Comparison of ENCODE assay signal across 29 mouse cellular contexts in genomic region chr6:83791251-83791890, GRCm38 (mm10). TPM values are rescaled to one million over a fixed set of nuclear protein-coding genes. Genes with fewer than 3 reads are reported as not detected.
DNase-seq lines count a peak whose midpoint lies in the region; ATAC-seq lines count a peak whose summit lies in the region.
"Had no signal": no experiment of that assay in that cellular context is flagged by ENCODE, and none has a peak within 500 bp of the region (broad histone marks: within the 10 kb centered on the region; RNA-seq: fewer than 3 reads in every experiment).

No protein-coding gene starts in this region.

- WGBS in embryonic facial prominence, embryonic 10.5 days: 70% methylated on average over 4 of the region's 4 CpGs

- peak; percentile 34 for DNase-seq in adrenal gland, postnatal 14 days
- DNase-seq in adrenal gland, adult 8-10 months: no peak
- peak; percentile 0 for DNase-seq in right cerebral cortex, postnatal 4 days
- DNase-seq in right cerebral cortex, postnatal 10 days (ENCODE audit: low spot score in 2 of 2): no peak
- DNase-seq in embryonic facial prominence, embryonic 10.5 days (ENCODE audit: low spot score): no peak
- DNase-seq in layer of hippocampus, adult 9-11 months: no peak
- no peak for DNase-seq in cerebellum, postnatal 14 days
- DNase-seq: B cell, adult 2 months; cerebellum, adult 9-10 months; heart, adult 2 months; heart, postnatal 10 days; kidney, adult 2 months; kidney, postnatal 10 days; lung, adult 18-20 months; lung, postnatal 14 days; midbrain, embryonic 14.5 days; thymus, postnatal 25 days had no signal

- peak; percentile 22 for ATAC-seq in granulocyte monocyte progenitor cell, adult 5-6 weeks (replicated peaks; ENCODE audit: poor library complexity, severe bottlenecking)
- ATAC-seq: forebrain, embryonic 14.5 days had no signal

- H3K27me3 ChIP-seq in embryonic facial prominence, embryonic 10.5 days (replicated peaks; ENCODE audit: low read depth, poor library complexity, severe bottlenecking): peaks cover 7% of the 10 kb centered on the region; the same call in 1 of the 2 replicates
- H3K27me3 ChIP-seq: embryonic facial prominence, embryonic 13.5 days; limb, embryonic 15.5 days; neural tube, embryonic 15.5 days had no signal

- peaks cover 20% of the 10 kb centered on the region for H3K4me1 ChIP-seq in embryonic facial prominence, embryonic 10.5 days

- H3K27ac ChIP-seq in embryonic facial prominence, embryonic 10.5 days (replicated peaks): no peak overlapping the region
- H3K27ac ChIP-seq: embryonic facial prominence, embryonic 13.5 days; heart, adult 2 months; layer of hippocampus, adult 2 months; limb, embryonic 15.5 days; neural tube, embryonic 15.5 days had no signal

- H3K36me3 ChIP-seq in embryonic facial prominence, embryonic 10.5 days (replicated peaks): no peaks in the 10 kb centered on the region
- H3K36me3 ChIP-seq: embryonic facial prominence, embryonic 13.5 days; limb, embryonic 15.5 days; neural tube, embryonic 15.5 days had no signal

- no peak overlapping the region for H3K4me3 ChIP-seq in embryonic facial prominence, embryonic 10.5 days
- H3K4me3 ChIP-seq: embryonic facial prominence, embryonic 13.5 days; heart, adult 2 months; layer of hippocampus, adult 2 months; limb, embryonic 15.5 days; megakaryocyte, embryonic 14.5 days; neural tube, embryonic 15.5 days had no signal

- no peaks in the 10 kb centered on the region for H3K9me3 ChIP-seq in embryonic facial prominence, embryonic 10.5 days
- H3K9me3 ChIP-seq: embryonic facial prominence, embryonic 13.5 days; limb, embryonic 15.5 days; neural tube, embryonic 15.5 days had no signal

RNA-seq across cellular contexts. Expression of gene Nagk, which starts 3.4 kb away (rescaled TPM):
- 37.6 and 42.1 TPM in 2 replicates for total RNA-seq in adrenal gland, postnatal 14 days (2021)
- 10 to 100 TPM; 55.2 to 72.7 (median 69.2) TPM for total RNA-seq in adrenal gland, adult 8-10 months (2022)
- total RNA-seq in granulocyte monocyte progenitor cell, adult 5-6 weeks (2014; fragmentation: Nextera tagmentation): 25.7 and 25.9 TPM in 2 replicates
- 23.1 and 23.6 TPM in 2 replicates for total RNA-seq in granulocyte monocyte progenitor cell, adult 5-6 weeks (2017)
- 22.1 and 26.8 TPM in 2 replicates for polyA plus RNA-seq in embryonic facial prominence, embryonic 10.5 days (2016; fragmentation: Nextera tagmentation; extraction: Ambion mirVana)

RNA-seq across cellular contexts. Expression of gene Tex261, which starts 15.8 kb away (rescaled TPM):
- total RNA-seq in adrenal gland, postnatal 14 days (2021): 111 and 143 TPM in 2 replicates
- total RNA-seq in adrenal gland, adult 8-10 months (2022): 100 to 1,000 TPM; 121 to 139 (median 124) TPM
- total RNA-seq in granulocyte monocyte progenitor cell, adult 5-6 weeks (2014; fragmentation: Nextera tagmentation): 60.4 and 82.5 TPM in 2 replicates
- total RNA-seq in granulocyte monocyte progenitor cell, adult 5-6 weeks (2017): 35.2 and 37.3 TPM in 2 replicates
- polyA plus RNA-seq in embryonic facial prominence, embryonic 10.5 days (2016; fragmentation: Nextera tagmentation; extraction: Ambion mirVana): 76.0 and 79.7 TPM in 2 replicates

RNA-seq across cellular contexts. Expression of gene Ankrd53, which starts 28.9 kb away (rescaled TPM):
- total RNA-seq in adrenal gland, postnatal 14 days (2021): 0.23 TPM in 1 of 2 replicates, not detected in the other
- under 1 TPM in 2 of 4 experiments, not detected in 2; 0.37 to 0.38 TPM for total RNA-seq in adrenal gland, adult 8-10 months (2022)
- total RNA-seq in granulocyte monocyte progenitor cell, adult 5-6 weeks (2014; fragmentation: Nextera tagmentation): 0.41 TPM in 1 of 2 replicates, not detected in the other
- not detected in 2 replicates for total RNA-seq in granulocyte monocyte progenitor cell, adult 5-6 weeks (2017)
- 0.11 and 0.15 TPM in 2 replicates for polyA plus RNA-seq in embryonic facial prominence, embryonic 10.5 days (2016; fragmentation: Nextera tagmentation; extraction: Ambion mirVana)
- total RNA-seq: gastrocnemius, adult 18-20 months; heart, adult 2 months; heart, postnatal 10 days; layer of hippocampus, adult 2 months; left cerebral cortex, adult 18-20 months; left cerebral cortex, postnatal 36 days had no signal
- polyA plus RNA-seq: forebrain, embryonic 14.5 days had no signal

RNA-seq across cellular contexts. Expression of gene Paip2b, which starts 40.2 kb away (rescaled TPM):
- 25.2 and 35.1 TPM in 2 replicates for total RNA-seq in adrenal gland, postnatal 14 days (2021)
- total RNA-seq in adrenal gland, adult 8-10 months (2022): 10 to 100 TPM; 35.0 to 47.3 (median 40.5) TPM
- total RNA-seq in granulocyte monocyte progenitor cell, adult 5-6 weeks (2014; fragmentation: Nextera tagmentation): 7.5 and 11.7 TPM in 2 replicates
- total RNA-seq in granulocyte monocyte progenitor cell, adult 5-6 weeks (2017): 11.9 and 17.5 TPM in 2 replicates
- polyA plus RNA-seq in embryonic facial prominence, embryonic 10.5 days (2016; fragmentation: Nextera tagmentation; extraction: Ambion mirVana): 19.3 and 19.4 TPM in 2 replicates

RNA-seq across cellular contexts. Expression of gene Atp6v1b1, which starts 48.6 kb away (rescaled TPM):
- not detected in 2 replicates for total RNA-seq in adrenal gland, postnatal 14 days (2021)
- total RNA-seq in adrenal gland, adult 8-10 months (2022): not detected
- total RNA-seq in granulocyte monocyte progenitor cell, adult 5-6 weeks (2014; fragmentation: Nextera tagmentation): not detected in 2 replicates
- total RNA-seq in granulocyte monocyte progenitor cell, adult 5-6 weeks (2017): not detected in 2 replicates
- polyA plus RNA-seq in embryonic facial prominence, embryonic 10.5 days (2016; fragmentation: Nextera tagmentation; extraction: Ambion mirVana): not detected in 2 replicates
- total RNA-seq: ES-E14; gastrocnemius, adult 18-20 months; heart, adult 2 months; heart, postnatal 10 days; left cerebral cortex, postnatal 36 days had no signal
- polyA plus RNA-seq: forebrain, embryonic 14.5 days; hindbrain, embryonic 11.5 days; limb, embryonic 15.5 days; midbrain, embryonic 14.5 days; neural tube, embryonic 15.5 days had no signal

Comparison
In these comparisons a context has a peak if more than half of its experiments do, and no peak if none do; other contexts are left out.
1. DNase-seq: peak in adrenal gland, postnatal 14 days (single experiment) and right cerebral cortex, postnatal 4 days (single experiment); none in adrenal gland, adult 8-10 months (single experiment), right cerebral cortex, postnatal 10 days (0 of 2), embryonic facial prominence, embryonic 10.5 days (single experiment), layer of hippocampus, adult 9-11 months (single experiment) and cerebellum, postnatal 14 days (0 of 2).